Mouse (Mus musculus) erythroblast, adult 5-6 weeks (primary cell): ENCODE measurements around the gene Prm1. TPM values are rescaled to one million over a fixed set of nuclear protein-coding genes. Genes with fewer than 3 reads are reported as not detected.

Experiments used
- ATAC-seq: replicated peaks from 2 replicates; pipeline ENCODE4 v1.8.0; 2016; ENCODE audit warnings: moderate number of reproducible peaks, mild to moderate bottlenecking, moderate TSS enrichment, inconsistent platforms; ENCODE audit not compliant: poor library complexity, low FRiP score, severe bottlenecking
- total RNA-seq, 2 experiments: library from RNA; stranded (forward) in 1 of 2; stranded (reverse) in 1 of 2; fragments of 150-400 nt in 1 of 2; fragments of 200-764, 138-1000 nt in 1 of 2; gene quantifications; 2 replicates each; pipeline versions ENCODE4 v1.2.3 to v1.2.4; 2015 to 2017; ENCODE audit warnings: low replicate concordance in 2 of 2

The Prm1 gene
- total RNA-seq, 2 experiments from 2014 or later: not detected

DNA sequence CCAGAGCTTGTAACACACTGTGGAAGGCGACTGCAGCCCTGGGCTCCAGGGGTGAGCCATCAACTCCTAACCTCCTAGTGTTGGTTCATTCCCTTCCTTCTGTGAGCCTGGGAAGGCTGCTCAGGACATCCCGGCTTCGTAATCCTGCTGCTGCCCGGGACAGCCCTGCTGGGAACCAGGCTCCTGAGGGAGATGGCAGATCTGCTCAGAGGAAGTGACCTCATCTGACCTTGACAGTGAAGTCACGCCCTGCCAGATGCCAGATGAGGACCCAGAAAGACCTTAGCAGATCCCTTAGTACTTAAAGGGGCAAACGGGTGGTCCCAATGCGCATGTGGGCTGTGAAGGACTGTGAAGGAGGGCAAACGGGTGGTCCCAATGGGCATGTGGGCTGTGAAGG lies 44.5 kb downstream of the Prm1 start:
- ATAC-seq: no peak

DNA sequence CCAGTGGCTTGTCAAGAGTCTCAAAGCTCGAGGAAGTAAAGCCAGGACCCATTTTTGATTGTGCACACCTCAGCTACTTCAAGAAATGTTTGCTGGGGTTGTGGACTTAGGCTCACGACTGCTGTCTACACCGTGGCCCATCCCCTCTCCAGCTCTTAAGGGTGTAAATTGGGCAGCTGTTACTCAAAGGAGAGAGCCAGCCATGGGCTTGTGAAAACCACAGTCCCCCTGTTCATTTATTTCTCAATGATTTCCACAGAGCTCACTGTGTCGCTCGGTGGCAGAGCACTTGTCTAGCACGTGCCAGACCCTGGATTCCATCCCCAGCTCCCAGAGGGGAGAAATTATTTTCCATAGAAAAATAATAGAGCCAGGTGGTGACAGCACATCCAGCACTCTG lies 49.5 kb downstream of the Prm1 start:
- no peak for ATAC-seq

DNA sequence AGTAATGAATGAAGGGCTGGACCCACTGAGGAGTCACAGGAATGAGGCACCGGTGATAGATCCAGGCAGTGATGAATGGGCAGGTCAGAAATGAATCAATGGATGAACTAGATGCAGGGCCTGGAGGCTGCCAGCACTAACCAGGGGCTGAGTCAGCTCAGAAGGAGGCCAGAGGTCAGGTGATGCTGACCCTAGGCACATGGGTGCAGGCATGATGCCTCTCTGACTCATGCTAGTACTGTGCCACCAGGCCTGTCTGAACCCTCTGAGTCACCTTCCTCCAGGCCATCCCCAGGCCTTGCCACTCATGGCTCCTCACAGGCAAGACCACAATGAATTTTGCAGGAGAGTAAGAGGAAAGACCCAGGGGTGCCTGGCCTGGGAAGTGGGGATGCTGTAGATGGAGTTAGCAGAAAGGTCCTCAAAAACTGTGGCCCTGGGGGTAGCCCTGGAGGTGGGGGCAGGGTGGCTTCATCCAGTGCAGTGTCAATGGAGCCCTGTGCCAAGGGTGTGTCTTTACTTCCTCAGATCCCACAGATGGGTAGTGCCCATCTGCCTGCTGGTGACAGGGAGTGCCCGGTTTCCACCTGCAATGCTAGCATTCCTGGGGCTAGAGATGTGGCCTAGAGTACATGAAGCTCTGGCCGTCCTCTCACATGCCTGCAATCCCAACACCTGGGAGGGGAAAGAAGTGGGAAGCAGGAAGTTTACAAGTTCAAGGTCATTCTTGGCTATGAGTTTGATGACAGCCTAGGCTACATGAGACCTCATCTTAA lies 50.9 kb downstream of the Prm1 start:
- no peak for ATAC-seq

- ATAC-seq: no peak
Observed at GRCm38 (mm10) chr16:10749824-10750223, 55.8 kb downstream of the Prm1 start.

DNA sequence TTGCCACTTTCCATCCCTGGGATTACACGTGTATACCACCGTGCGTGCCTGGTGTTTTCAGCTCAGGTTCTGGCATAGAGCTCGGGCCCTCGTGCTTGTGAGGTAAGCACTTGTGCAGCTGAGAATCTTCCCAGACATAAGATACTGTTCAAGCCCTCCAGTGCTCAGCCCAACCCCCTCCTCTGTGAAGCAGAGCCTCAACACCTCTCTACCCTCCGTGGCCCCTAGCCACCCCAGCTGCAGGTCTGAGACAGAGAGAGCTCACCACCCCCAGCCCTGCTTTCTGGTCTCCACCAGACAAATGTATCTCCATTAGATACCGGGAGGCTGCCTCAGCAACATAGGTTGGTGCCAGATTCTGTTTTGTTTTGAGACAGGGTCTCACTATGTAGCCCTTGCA lies 56.4 kb downstream of the Prm1 start:
- no peak for ATAC-seq

Other genes starting within 250 kb of the Prm1 start
- 0.84 TPM in 1 of 2 replicates, not detected in the other for gene Socs1, start 20.3 kb downstream of the Prm1 start, total RNA-seq (2015; ENCODE audit: low replicate concordance)
- gene Socs1, start 20.3 kb downstream of the Prm1 start, total RNA-seq (2017; ENCODE audit: low replicate concordance): 0.56 and 1.2 TPM in 2 replicates
- gene Tnp2, start 17.2 kb downstream of the Prm1 start, total RNA-seq (2015; ENCODE audit: low replicate concordance): not detected in 2 replicates
- not detected in 2 replicates for gene Tnp2, start 17.2 kb downstream of the Prm1 start, total RNA-seq (2017; ENCODE audit: low replicate concordance)
- not detected in 2 replicates for gene Prm3, start 14.9 kb downstream of the Prm1 start, total RNA-seq (2015; ENCODE audit: low replicate concordance)
- not detected in 2 replicates for gene Prm3, start 14.9 kb downstream of the Prm1 start, total RNA-seq (2017; ENCODE audit: low replicate concordance)
- not detected in 2 replicates for gene Prm2, start 9.7 kb downstream of the Prm1 start, total RNA-seq (2015; ENCODE audit: low replicate concordance)
- gene Prm2, start 9.7 kb downstream of the Prm1 start, total RNA-seq (2017; ENCODE audit: low replicate concordance): not detected in 2 replicates
- not detected in 2 replicates for gene Gm11172, start 7.1 kb upstream of the Prm1 start, total RNA-seq (2015; ENCODE audit: low replicate concordance)
- not detected in 2 replicates for gene Gm11172, start 7.1 kb upstream of the Prm1 start, total RNA-seq (2017; ENCODE audit: low replicate concordance)
- gene Rmi2, start 29.2 kb upstream of the Prm1 start, total RNA-seq (2015; ENCODE audit: low replicate concordance): 0.96 and 3.8 TPM in 2 replicates
- gene Rmi2, start 29.2 kb upstream of the Prm1 start, total RNA-seq (2017; ENCODE audit: low replicate concordance): 1.3 and 2.1 TPM in 2 replicates